Mouse (Mus musculus) lung, postnatal 14 days (tissue): ENCODE measurements at regions not wholly inside any gene's neighbourhood (a gene's known extent, or its start where the extent isn't known, plus 50 kb on each side); places are given as distances from the start of the nearest gene placed in this dataset.

ENCODE experiments used
- DNase-seq: peaks from one replicate; pipeline ENCODE4 v3.0.0; 2021

- peak; percentile 13 for DNase-seq
Observed at GRCm38 (mm10) chr8:90635766-90636492, 181.3 kb downstream of the Gm19935 start.

GRCm38 (mm10) chr8:90630796-90631195 lies 186.4 kb downstream of the Gm19935 start:
- no peak for DNase-seq

GRCm38 (mm10) chr8:90608410-90608809 lies 208.8 kb downstream of the Gm19935 start:
- no peak for DNase-seq

GRCm38 (mm10) chr8:90600946-90601695 lies 216.1 kb downstream of the Gm19935 start:
- DNase-seq, result no peak

GRCm38 (mm10) chr8:90597376-90597775 lies 219.8 kb downstream of the Gm19935 start:
- DNase-seq, result no peak

GRCm38 (mm10) chr8:90579426-90579825 lies 231.3 kb upstream of the Tox3 start:
- DNase-seq, result no peak

- no peak for DNase-seq
Observed at GRCm38 (mm10) chr8:90576976-90577375, 228.8 kb upstream of the Tox3 start.

GRCm38 (mm10) chr8:90574676-90575075 lies 226.5 kb upstream of the Tox3 start:
- DNase-seq, result no peak

GRCm38 (mm10) chr8:90556079-90556427 lies 207.9 kb upstream of the Tox3 start:
- DNase-seq, result no peak

- DNase-seq, result no peak
Observed at GRCm38 (mm10) chr8:90555415-90556078, 207.4 kb upstream of the Tox3 start.

- DNase-seq, result no peak
Observed at GRCm38 (mm10) chr8:90547276-90547675, 199.1 kb upstream of the Tox3 start.

- DNase-seq, result no peak
Observed at GRCm38 (mm10) chr8:90542619-90543018, 194.5 kb upstream of the Tox3 start.

- no peak for DNase-seq
Observed at GRCm38 (mm10) chr8:90536196-90536640, 188.1 kb upstream of the Tox3 start.

GRCm38 (mm10) chr8:90535515-90536156 lies 187.5 kb upstream of the Tox3 start:
- no peak for DNase-seq

- DNase-seq, result no peak
Observed at GRCm38 (mm10) chr8:90521393-90521792, 173.2 kb upstream of the Tox3 start.

- DNase-seq, result no peak
Observed at GRCm38 (mm10) chr8:90520186-90520585, 172.0 kb upstream of the Tox3 start.

GRCm38 (mm10) chr8:90519567-90519966 lies 171.4 kb upstream of the Tox3 start:
- DNase-seq, result no peak

GRCm38 (mm10) chr8:90514191-90514590 lies 166.0 kb upstream of the Tox3 start:
- DNase-seq, result no peak

- no peak for DNase-seq
Observed at GRCm38 (mm10) chr8:90513601-90514000, 165.5 kb upstream of the Tox3 start.

- no peak for DNase-seq
Observed at GRCm38 (mm10) chr8:90513102-90513501, 165.0 kb upstream of the Tox3 start.

GRCm38 (mm10) chr8:90512594-90512993 lies 164.5 kb upstream of the Tox3 start:
- no peak for DNase-seq

GRCm38 (mm10) chr8:90504521-90504920 lies 156.4 kb upstream of the Tox3 start:
- no peak for DNase-seq

- no peak for DNase-seq
Observed at GRCm38 (mm10) chr8:90503306-90503705, 155.2 kb upstream of the Tox3 start.
